Comparison of ENCODE assay signal across 9 mouse cellular contexts in genomic region chr4:46087852-46088251, GRCm38 (mm10). TPM values are rescaled to one million over a fixed set of nuclear protein-coding genes. Genes with fewer than 3 reads are reported as not detected.
DNase-seq lines count a peak whose midpoint lies in the region; ATAC-seq and TF ChIP-seq lines count a peak whose summit lies in the region.
"Had no signal": no experiment of that assay in that cellular context is flagged by ENCODE, and none has a peak within 500 bp of the region (broad histone marks: within the 10 kb centered on the region; RNA-seq: fewer than 3 reads in every experiment).

No protein-coding gene starts in this region.

- no peak for TF ChIP-seq POLR2A in testis, adult 2 months (IDR thresholded peaks at IDR 0.05; ENCODE audit: control insufficient read depth, low read depth, low read length)

- H3K27ac ChIP-seq in testis, adult 2 months (ENCODE audit: control insufficient read depth, insufficient read depth, low read depth, low read length) = peak overlapping the region; percentile 49
- H3K27ac ChIP-seq in heart, embryonic 13.5 days (replicated peaks) = peak overlapping the region; percentile 84
- no peak overlapping the region for H3K27ac ChIP-seq in midbrain, postnatal 0 days (ENCODE audit: low read depth, low read length)
- H3K27ac ChIP-seq: limb, embryonic 12.5 days had no signal

- H3K9ac ChIP-seq in heart, embryonic 13.5 days = no peak overlapping the region
- H3K9ac ChIP-seq in midbrain, postnatal 0 days (replicated peaks; ENCODE audit: low read length, poor library complexity, severe bottlenecking) = no peak overlapping the region
- H3K9ac ChIP-seq: limb, embryonic 12.5 days had no signal

- no peak overlapping the region for H3K4me2 ChIP-seq in heart, embryonic 13.5 days
- no peak overlapping the region for H3K4me2 ChIP-seq in midbrain, postnatal 0 days (ENCODE audit: low read depth, low read length, poor library complexity, severe bottlenecking)
- H3K4me2 ChIP-seq: limb, embryonic 12.5 days had no signal

- no peaks in the 10 kb centered on the region for H3K9me3 ChIP-seq in heart, embryonic 13.5 days
- H3K9me3 ChIP-seq in midbrain, postnatal 0 days (ENCODE audit: low read length) = no peaks in the 10 kb centered on the region
- H3K9me3 ChIP-seq: limb, embryonic 12.5 days had no signal

- WGBS in heart, embryonic 13.5 days = 12% methylated on average over 5 of the region's 5 CpGs
- WGBS in midbrain, postnatal 0 days = 35% methylated on average over 3 of the region's 5 CpGs

- ATAC-seq in heart, embryonic 13.5 days (ENCODE audit: extremely low read depth, insufficient number of reproducible peaks, low FRiP score, low TSS enrichment) = no peak
- ATAC-seq in midbrain, postnatal 0 days (ENCODE audit: low FRiP score) = no peak

- no peak overlapping the region for H3K4me3 ChIP-seq in testis, adult 2 months (ENCODE audit: control insufficient read depth, low read depth, low read length)
- H3K4me3 ChIP-seq in heart, embryonic 13.5 days = no peak overlapping the region
- no peak overlapping the region for H3K4me3 ChIP-seq in midbrain, postnatal 0 days (ENCODE audit: low read depth, low read length)
- H3K4me3 ChIP-seq: limb, embryonic 12.5 days had no signal

- no peak for DNase-seq in testis, postnatal 10 days (ENCODE audit: low spot score)
- DNase-seq in cerebellum, postnatal 25 days = peak; percentile 76 to 83
- DNase-seq in lung, postnatal 14 days = peak; percentile 32
- no peak for DNase-seq in thymus, postnatal 0 days (ENCODE audit: low spot score)
- DNase-seq in midbrain, postnatal 0 days (ENCODE audit: low spot score) = no peak
- DNase-seq in retina, embryonic 14.5 days (ENCODE audit: low spot score) = no peak

- TF ChIP-seq CTCF in testis, adult 2 months (IDR thresholded peaks at IDR 0.05; ENCODE audit: control insufficient read depth, insufficient read depth, insufficient replicate concordance, low read depth, low read length) = no peak
- TF ChIP-seq CTCF in midbrain, postnatal 0 days (IDR thresholded peaks at IDR 0.05) = no peak

- H3K4me1 ChIP-seq in testis, adult 2 months (ENCODE audit: control insufficient read depth, insufficient read depth, low read length) = no peaks in the 10 kb centered on the region; the same call in 1 of the 2 replicates
- H3K4me1 ChIP-seq in heart, embryonic 13.5 days = peaks cover 48% of the 10 kb centered on the region
- no peaks in the 10 kb centered on the region for H3K4me1 ChIP-seq in midbrain, postnatal 0 days (ENCODE audit: insufficient read depth, low read length)

- H3K36me3 ChIP-seq in testis, adult 2 months (ENCODE audit: control insufficient read depth, insufficient read depth, low read length) = no peaks in the 10 kb centered on the region
- H3K36me3 ChIP-seq in heart, embryonic 13.5 days = peaks cover 88% of the 10 kb centered on the region
- H3K36me3 ChIP-seq in midbrain, postnatal 0 days (ENCODE audit: insufficient read depth, low read length) = no peaks in the 10 kb centered on the region
- H3K36me3 ChIP-seq: limb, embryonic 12.5 days had no signal

- H3K27me3 ChIP-seq in testis, adult 2 months (ENCODE audit: control insufficient read depth, insufficient read depth, low read length) = no peaks in the 10 kb centered on the region
- H3K27me3 ChIP-seq in heart, embryonic 13.5 days (replicated peaks) = no peaks in the 10 kb centered on the region
- no peaks in the 10 kb centered on the region for H3K27me3 ChIP-seq in midbrain, postnatal 0 days (ENCODE audit: insufficient read depth, low read length)
- H3K27me3 ChIP-seq: limb, embryonic 12.5 days had no signal

RNA-seq across cellular contexts. Expression of gene Tmod1, which starts 49.1 kb away (rescaled TPM):
- polyA plus RNA-seq in testis, adult 2 months (2012; rRNA removed) = 24.7 and 29.7 TPM in 2 replicates
- polyA plus RNA-seq in heart, embryonic 13.5 days (2015; fragmentation: Nextera tagmentation; extraction: Ambion mirVana) = 171 and 182 TPM in 2 replicates
- 0.98 and 1.8 TPM in 2 replicates for polyA plus RNA-seq in thymus, postnatal 0 days (2015; fragmentation: Nextera tagmentation; extraction: Ambion mirVana)
- 0.42 and 0.55 TPM in 2 replicates for total RNA-seq in midbrain, postnatal 0 days (2014; rRNA removed)
- 0.75 and 1.0 TPM in 2 replicates for polyA plus RNA-seq in midbrain, postnatal 0 days (2015; fragmentation: Nextera tagmentation; extraction: Ambion mirVana)

RNA-seq across cellular contexts. Expression of gene Ncbp1, which starts 50.6 kb away (rescaled TPM):
- 121 and 124 TPM in 2 replicates for polyA plus RNA-seq in testis, adult 2 months (2012; rRNA removed)
- 43.8 and 45.3 TPM in 2 replicates for polyA plus RNA-seq in heart, embryonic 13.5 days (2015; fragmentation: Nextera tagmentation; extraction: Ambion mirVana)
- polyA plus RNA-seq in thymus, postnatal 0 days (2015; fragmentation: Nextera tagmentation; extraction: Ambion mirVana) = 88.5 and 94.7 TPM in 2 replicates
- total RNA-seq in midbrain, postnatal 0 days (2014; rRNA removed) = 33.4 and 41.8 TPM in 2 replicates
- 45.1 and 45.9 TPM in 2 replicates for polyA plus RNA-seq in midbrain, postnatal 0 days (2015; fragmentation: Nextera tagmentation; extraction: Ambion mirVana)

RNA-seq across cellular contexts. Expression of gene Tstd2, which starts 50.6 kb away (rescaled TPM):
- polyA plus RNA-seq in testis, adult 2 months (2012; rRNA removed) = 7.1 and 7.9 TPM in 2 replicates
- polyA plus RNA-seq in heart, embryonic 13.5 days (2015; fragmentation: Nextera tagmentation; extraction: Ambion mirVana) = 25.9 and 26.8 TPM in 2 replicates
- 23.1 and 30.3 TPM in 2 replicates for polyA plus RNA-seq in thymus, postnatal 0 days (2015; fragmentation: Nextera tagmentation; extraction: Ambion mirVana)
- 25.1 and 27.6 TPM in 2 replicates for total RNA-seq in midbrain, postnatal 0 days (2014; rRNA removed)
- 16.3 and 18.9 TPM in 2 replicates for polyA plus RNA-seq in midbrain, postnatal 0 days (2015; fragmentation: Nextera tagmentation; extraction: Ambion mirVana)

Comparison
In these comparisons a context has a peak if more than half of its experiments do, and no peak if none do; other contexts are left out.
1. DNase-seq: peak in cerebellum, postnatal 25 days (2 of 2) and lung, postnatal 14 days (single experiment); none in testis, postnatal 10 days (single experiment), thymus, postnatal 0 days (single experiment), midbrain, postnatal 0 days (single experiment) and retina, embryonic 14.5 days (single experiment).